Mouse (Mus musculus) stomach, embryonic 14.5 days (tissue): ENCODE measurements around the gene Grm8. TPM values are rescaled to one million over a fixed set of nuclear protein-coding genes. Genes with fewer than 3 reads are reported as not detected.

ENCODE experiments used
- ATAC-seq: fragments of 200-750 bp; cut with Nextera tagmentation; 2 replicates; pipeline ENCODE4 v1.8.0; 2017; ENCODE audit warnings: low read depth, moderate TSS enrichment; ENCODE audit not compliant: insufficient number of reproducible peaks, insufficient read depth, low FRiP score
- H3K27ac ChIP-seq: fragments of 300-500 bp; sonication (generic); 2 replicates; pipeline ENCODE4 v1.5.1; 2014; ENCODE audit warnings: mild to moderate bottlenecking, low read length, moderate library complexity, mixed read lengths
- H3K27me3 ChIP-seq: fragments of 300-500 bp; sonication (generic); 2 replicates; pipeline ENCODE4 v1.6.1; 2014; ENCODE audit warnings: low read length, control low read depth, mixed read lengths; ENCODE audit not compliant: control insufficient read depth, insufficient read depth
- H3K36me3 ChIP-seq: fragments of 300-500 bp; sonication (generic); 2 replicates; pipeline ENCODE4 v1.6.1; 2014; ENCODE audit warnings: mild to moderate bottlenecking, control low read depth, low read length, moderate library complexity, mixed read lengths; ENCODE audit not compliant: control insufficient read depth, insufficient read depth
- H3K4me1 ChIP-seq: fragments of 300-500 bp; sonication (generic); 2 replicates; pipeline ENCODE4 v1.6.1; 2014; ENCODE audit warnings: low read length, control low read depth, mixed read lengths; ENCODE audit not compliant: control insufficient read depth, insufficient read depth
- H3K4me2 ChIP-seq: fragments of 300-500 bp; sonication (generic); replicated peaks from 2 replicates; pipeline ENCODE4 v1.6.1; 2014; ENCODE audit warnings: low read depth, low read length, control low read depth
- H3K4me3 ChIP-seq: fragments of 300-500 bp; sonication (generic); 2 replicates; pipeline ENCODE4 v1.5.1; 2014; ENCODE audit warnings: low read depth, low read length, control low read depth
- H3K9ac ChIP-seq: fragments of 300-500 bp; sonication (generic); replicated peaks from 2 replicates; pipeline ENCODE4 v1.6.1; 2014; ENCODE audit warnings: low read depth, mild to moderate bottlenecking, control low read depth, low read length, moderate library complexity, mixed read lengths
- H3K9me3 ChIP-seq: fragments of 300-500 bp; sonication (generic); 2 replicates; pipeline ENCODE4 v1.6.1; 2016; ENCODE audit warnings: low read depth, low read length, control low read depth; ENCODE audit not compliant: control insufficient read depth
- WGBS: fragments of 180-500 bp; shearing (Covaris S2); extraction: QIAGEN DNeasy Blood & Tissue Kit; methylation state at CpG from one replicate; pipeline ENCODE4 v1.1.7; 2014; 5-methylcytosine and 5-hydroxymethylcytosine counted together
- microRNA counts: library from miRNA; unstranded; fragments of <30 nt; microRNA quantifications from one replicate; lab custom pipeline; 2016
- microRNA-seq: library from miRNA; unstranded; fragments of <30 nt; microRNA quantifications from one replicate; pipeline ENCODE4, GENCODE M21; 2016
- polyA plus RNA-seq: library from polyadenylated mRNA; unstranded; fragments of >200 nt; fragmentation: Nextera tagmentation; extraction: Ambion mirVana; gene quantifications from 2 replicates; pipeline ENCODE4 v1.2.1, GENCODE M21; 2014

Grm8 gene
- polyA plus RNA-seq, 1 experiment from 2014 or later = 2.1 TPM

DNA sequence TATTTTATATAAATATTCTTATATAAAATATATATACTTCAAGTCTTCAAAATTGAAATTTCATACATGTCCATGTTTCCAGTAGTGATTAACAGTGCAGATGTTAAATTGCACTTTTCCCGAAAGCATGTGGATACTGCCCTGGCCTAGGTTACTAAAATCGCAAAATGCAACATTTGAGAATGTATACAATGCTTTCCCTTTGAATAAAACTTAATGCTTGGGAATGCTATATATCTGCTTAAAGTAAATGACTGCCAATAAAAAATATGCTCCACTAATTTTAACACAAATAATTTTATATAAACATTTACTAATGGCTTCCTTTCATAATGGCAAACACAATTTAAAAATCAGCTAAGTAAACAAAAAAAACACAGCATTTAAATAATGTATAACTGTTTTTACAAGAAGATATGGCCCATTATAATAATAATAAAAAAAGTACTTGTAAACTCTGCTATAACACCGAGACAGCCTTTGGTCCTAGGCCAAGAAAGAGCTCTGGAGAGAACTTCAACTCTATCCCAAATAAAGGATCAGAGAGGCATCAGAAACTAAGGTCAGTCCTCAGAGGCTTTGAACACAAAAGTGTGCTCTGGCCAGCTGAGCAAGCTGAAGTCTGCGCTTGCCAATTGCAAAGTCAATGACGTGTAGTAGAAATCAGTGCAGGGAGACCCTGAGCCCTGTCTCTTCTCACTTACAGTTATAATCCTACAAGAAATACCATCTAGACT lies 820.5 kb downstream of the Grm8 start:
- no peaks in the 10 kb centered on the region for H3K9me3 ChIP-seq
- H3K27me3 ChIP-seq = no peaks in the 10 kb centered on the region
- H3K4me3 ChIP-seq = no peak overlapping the region
- H3K4me1 ChIP-seq = no peaks in the 10 kb centered on the region
- H3K36me3 ChIP-seq = no peaks in the 10 kb centered on the region
- ATAC-seq = no peak
- WGBS = 60% methylated on average over 5 of the region's 5 CpGs
- no peak overlapping the region for H3K4me2 ChIP-seq
- H3K27ac ChIP-seq = peak overlapping the region; percentile 62; the same call in 1 of the 2 replicates
- no peak overlapping the region for H3K9ac ChIP-seq

DNA sequence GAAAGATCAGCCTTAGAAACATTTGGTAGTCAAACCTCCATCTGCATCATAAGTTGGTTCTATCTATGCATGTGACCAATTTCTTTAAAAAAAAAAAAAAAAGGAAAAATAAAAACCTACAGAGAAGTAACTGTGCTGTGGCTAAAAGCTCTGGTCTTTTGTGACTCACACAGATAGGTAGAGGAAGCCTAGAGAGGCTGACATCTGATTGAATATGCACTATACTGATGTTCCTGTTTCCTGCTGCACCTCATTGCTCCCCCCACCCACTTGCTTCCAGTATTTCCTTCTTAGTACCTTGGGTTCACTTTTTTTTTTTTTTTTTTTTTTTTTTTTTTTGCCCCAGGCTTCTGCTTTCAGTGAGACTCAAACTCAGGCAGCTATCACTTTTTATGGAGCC lies 824.6 kb downstream of the Grm8 start:
- Histone ChIP-seq H3K4me2 (no peak overlapping the region), H3K9me3 (no peaks in the 10 kb centered on the region), H3K9ac (no peak overlapping the region), H3K4me1 (no peaks in the 10 kb centered on the region), H3K4me3 (no peak overlapping the region), H3K27ac (no peak overlapping the region), H3K27me3 (no peaks in the 10 kb centered on the region), H3K36me3 (no peaks in the 10 kb centered on the region)
- ATAC-seq = no peak

- Histone ChIP-seq H3K36me3 (no peaks in the 10 kb centered on the region), H3K4me3 (no peak overlapping the region)
Observed at GRCm38 (mm10) chr6:27305351-27305750, 829.6 kb downstream of the Grm8 start.

DNA sequence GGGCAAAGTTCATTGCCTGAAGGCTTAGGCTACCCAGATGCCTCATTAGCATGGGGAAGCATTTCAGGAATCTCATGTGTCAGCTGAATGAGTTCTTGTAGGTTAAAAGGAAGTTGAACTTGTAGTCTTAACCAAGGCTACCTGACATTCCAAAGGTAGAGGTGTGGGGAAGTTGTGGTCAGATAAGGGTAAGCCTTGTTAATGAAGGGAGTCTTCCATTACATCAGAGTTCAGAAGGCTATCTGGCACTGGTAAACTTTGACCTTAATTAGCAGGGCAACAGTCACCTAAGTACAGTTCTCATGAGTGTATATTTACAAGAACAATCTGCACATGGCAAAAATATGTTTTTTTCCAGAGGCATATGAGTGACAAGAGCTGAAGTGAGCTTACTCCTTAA lies 870.0 kb downstream of the Grm8 start:
- no peaks in the 10 kb centered on the region for H3K36me3 ChIP-seq
- no peaks in the 10 kb centered on the region for H3K4me1 ChIP-seq
- H3K27ac ChIP-seq = no peak overlapping the region
- H3K9me3 ChIP-seq = no peaks in the 10 kb centered on the region
- no peak overlapping the region for H3K4me2 ChIP-seq
- no peaks in the 10 kb centered on the region for H3K27me3 ChIP-seq
- ATAC-seq = no peak
- H3K4me3 ChIP-seq = no peak overlapping the region
- H3K9ac ChIP-seq = no peak overlapping the region

More at GRCm38 (mm10) chr6:27305351-27305750, 829.6 kb downstream of the Grm8 start:
- Histone ChIP-seq H3K9ac (no peak overlapping the region), H3K27ac (no peak overlapping the region), H3K4me1 (no peaks in the 10 kb centered on the region), H3K27me3 (no peaks in the 10 kb centered on the region), H3K4me2 (no peak overlapping the region), H3K9me3 (no peaks in the 10 kb centered on the region)
- no peak for ATAC-seq
- WGBS = 56% methylated on average over 2 of the region's 2 CpGs

DNA sequence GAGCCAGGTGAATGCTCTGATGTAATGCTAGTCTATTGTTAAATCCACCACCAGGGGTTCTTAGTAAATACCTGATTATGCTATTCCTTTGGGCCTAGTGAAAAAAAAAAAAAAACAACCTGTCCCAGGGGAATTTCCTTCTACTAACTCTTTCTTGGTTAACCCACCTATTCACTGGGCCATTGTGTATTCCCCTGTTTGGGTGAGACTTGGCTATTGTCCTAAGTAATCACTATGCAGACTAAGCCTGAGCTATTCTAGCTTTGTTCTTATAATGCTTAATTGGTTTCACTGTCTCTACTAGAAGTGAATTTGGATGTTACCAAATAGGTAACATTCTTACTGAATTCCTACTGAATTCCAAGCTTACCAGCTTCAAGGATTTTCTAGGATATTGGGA lies 872.4 kb downstream of the Grm8 start:
- ATAC-seq = no peak
- no peaks in the 10 kb centered on the region for H3K9me3 ChIP-seq
- H3K36me3 ChIP-seq = no peaks in the 10 kb centered on the region
- H3K4me3 ChIP-seq = no peak overlapping the region
- no peaks in the 10 kb centered on the region for H3K27me3 ChIP-seq
- H3K27ac ChIP-seq = no peak overlapping the region
- H3K4me2 ChIP-seq = no peak overlapping the region
- no peak overlapping the region for H3K9ac ChIP-seq
- H3K4me1 ChIP-seq = no peaks in the 10 kb centered on the region

- no peak for ATAC-seq
- Histone ChIP-seq H3K4me1 (no peaks in the 10 kb centered on the region), H3K27ac (no peak overlapping the region), H3K27me3 (no peaks in the 10 kb centered on the region), H3K4me3 (no peak overlapping the region), H3K36me3 (no peaks in the 10 kb centered on the region), H3K9me3 (no peaks in the 10 kb centered on the region), H3K4me2 (no peak overlapping the region), H3K9ac (no peak overlapping the region)
Observed at GRCm38 (mm10) chr6:27240416-27240815, 894.6 kb downstream of the Grm8 start.

- Histone ChIP-seq H3K27ac (no peak overlapping the region), H3K27me3 (no peaks in the 10 kb centered on the region), H3K9ac (no peak overlapping the region), H3K9me3 (no peaks in the 10 kb centered on the region), H3K4me1 (no peaks in the 10 kb centered on the region), H3K4me3 (no peak overlapping the region), H3K36me3 (no peaks in the 10 kb centered on the region), H3K4me2 (no peak overlapping the region)
- 51% methylated on average over 2 of the region's 2 CpGs for WGBS
- ATAC-seq = no peak
Observed at GRCm38 (mm10) chr6:27239968-27240367, 895.0 kb downstream of the Grm8 start.

MicroRNAs within 50 kb of the gene (microRNA counts, 519-probe panel; counts per million panel counts)
- 3,268 counts per million, percentile 61 among the panel's probes with 10 or more counts for microRNA mmu-miR-592 (lab: Ali Mortazavi, UCI)

Small RNA genes within 50 kb of the gene (microRNA-seq; reads per million reads assigned to microRNA genes)
- gene Mir592 = 71.3 reads per million, percentile 44 among the genes with 10 or more reads in this experiment
